Mouse (Mus musculus) olfactory bulb, adult 2 months (tissue): ENCODE results near the gene Lcorl. TPM values are rescaled to one million over a fixed set of nuclear protein-coding genes. Genes with fewer than 3 reads are reported as not detected.
"Not testable (repeated sequence)": the region's sequence is repeated elsewhere in the genome, so short reads cannot be mapped to it uniquely, and the experiment has no call there.

Experiments
- H3K27ac ChIP-seq: fragments of 200-500 bp; 2 replicates; pipeline ENCODE4 v1.5.1; 2012; ENCODE audit warnings: low read depth, low read length; ENCODE audit not compliant: insufficient read depth
- H3K4me1 ChIP-seq: fragments of 200-500 bp; 2 replicates; pipeline ENCODE4 v1.6.1; 2012; ENCODE audit warnings: low read length; ENCODE audit not compliant: control insufficient read depth, insufficient read depth
- H3K4me3 ChIP-seq: fragments of 200-500 bp; 2 replicates; pipeline ENCODE4 v1.5.1; 2012; ENCODE audit warnings: mild to moderate bottlenecking, low read depth, low read length, moderate library complexity; ENCODE audit not compliant: insufficient read depth
- CTCF ChIP-seq: fragments of 200-500 bp; IDR thresholded peaks from 2 replicates; pipeline ENCODE4 v1.5.1; 2012; ENCODE audit warnings: low read depth, mild to moderate bottlenecking, low read length, moderate library complexity; ENCODE audit not compliant: insufficient read depth
- POLR2A ChIP-seq: fragments of 200-500 bp; IDR thresholded peaks from 2 replicates; pipeline ENCODE4 v1.6.1; 2012; ENCODE audit warnings: mild to moderate bottlenecking, low read depth, low read length, moderate library complexity; ENCODE audit not compliant: insufficient read depth
- WGBS: fragments of 180-500 bp; shearing (Covaris S2); methylation state at CpG from one replicate; pipeline ENCODE4 v1.1.7; 2018; 5-methylcytosine and 5-hydroxymethylcytosine counted together
- polyA plus RNA-seq: library from polyadenylated mRNA; stranded (reverse); fragments of >200 nt; gene quantifications from 2 replicates; pipeline ENCODE4 v1.2.4, GENCODE M21; 2012; ENCODE audit warnings: low replicate concordance; ENCODE audit not compliant: missing spikeins, insufficient read depth, insufficient read length

Gene Lcorl
- polyA plus RNA-seq, 1 experiment, result not detected

DNA sequence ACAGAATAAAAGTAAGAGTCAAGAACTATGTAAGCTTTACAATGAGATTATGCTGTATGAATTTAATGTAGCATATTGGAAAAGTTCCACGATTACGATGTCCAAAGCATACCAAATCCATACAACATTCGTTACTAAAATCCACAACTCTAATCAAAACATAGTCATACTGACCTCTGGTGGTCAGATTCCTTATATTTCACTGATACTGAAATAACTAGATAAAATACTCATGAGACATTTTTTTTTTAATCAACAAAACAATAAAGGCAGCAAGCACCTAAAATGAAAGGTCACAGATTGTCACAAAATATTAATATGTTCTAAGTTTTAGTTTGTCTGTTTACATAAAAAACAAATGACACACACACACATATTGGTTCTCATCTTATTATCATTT is 189.1 kb downstream of the Lcorl start:
- Histone ChIP-seq H3K4me1 (0 out of 2 replicates have a peak, but pooled peaks cover 4% of the 10 kb centered on the region), H3K4me3 (no peak overlapping the region), H3K27ac (no peak overlapping the region)
- TF ChIP-seq CTCF, result no peak
- no peak for TF ChIP-seq POLR2A
- 2% methylated on average over 3 of the region's 3 CpGs for WGBS

DNA sequence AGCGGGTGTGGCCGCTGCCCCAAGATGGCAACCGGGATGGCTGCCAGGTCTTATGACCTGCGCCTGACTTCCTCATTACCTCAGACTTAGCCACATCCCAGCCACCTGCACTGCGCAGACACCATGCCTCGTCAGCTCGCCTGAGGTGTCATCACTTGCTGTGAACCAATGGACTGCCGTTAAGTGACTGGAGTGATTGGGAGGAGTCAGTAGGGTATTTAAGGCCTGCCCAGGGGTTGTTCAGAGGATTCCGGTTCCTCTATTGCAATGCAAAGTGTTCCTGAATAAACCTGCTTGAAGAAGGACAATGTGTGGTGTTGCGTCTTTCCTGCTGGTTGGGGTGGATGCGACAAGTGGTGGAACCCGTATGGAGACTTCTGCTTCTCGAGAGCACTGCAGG is 199.0 kb downstream of the Lcorl start:
- H3K27ac ChIP-seq, H3K4me1 ChIP-seq, H3K4me3 ChIP-seq: not testable (repeated sequence)
- 97% methylated on average over 13 of the region's 13 CpGs for WGBS

DNA sequence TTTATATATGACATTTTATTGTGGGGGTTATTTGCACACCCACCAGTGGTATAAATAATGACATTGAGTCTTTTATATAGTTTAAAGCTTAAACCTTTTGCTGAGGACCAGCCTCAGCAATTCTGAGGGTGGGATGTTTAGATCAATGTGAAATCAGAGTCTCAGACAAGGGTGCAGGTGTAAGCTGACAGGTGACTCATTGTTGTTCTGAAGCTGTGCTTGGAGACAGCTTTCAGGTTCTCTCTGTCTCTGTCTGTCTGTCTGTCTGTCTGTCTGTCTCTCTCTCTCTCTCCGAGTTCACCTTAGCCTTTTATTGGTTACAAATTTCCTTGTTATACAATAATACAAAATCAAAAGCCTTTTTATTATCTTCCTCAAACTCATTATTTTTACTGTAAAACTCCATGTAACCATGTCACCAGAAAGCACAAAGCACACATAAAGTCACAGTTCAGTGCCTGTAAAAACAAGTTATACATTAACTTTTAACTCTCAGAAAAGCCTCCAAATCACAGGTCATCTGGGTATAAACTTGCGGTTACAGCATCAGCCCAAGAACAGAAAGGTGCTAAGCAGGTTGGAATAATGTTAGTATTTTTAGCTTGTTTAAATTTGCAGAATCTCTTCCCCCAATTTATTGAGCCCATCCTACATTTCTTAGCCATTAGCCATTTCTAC is 206.2 kb downstream of the Lcorl start:
- H3K27ac ChIP-seq, result no peak overlapping the region
- H3K4me1 ChIP-seq, result no peaks in the 10 kb centered on the region
- WGBS, result 90% methylated on average over 2 of the region's 2 CpGs
- TF ChIP-seq POLR2A (no peak), CTCF (no peak)
- H3K4me3 ChIP-seq, result no peak overlapping the region

Other genes with a start within 250 kb of the Lcorl start
- gene Fam184b, start 218.0 kb downstream of the Lcorl start, polyA plus RNA-seq, result not detected in 2 replicates
- not detected in 2 replicates for gene Ncapg, start 187.7 kb downstream of the Lcorl start, polyA plus RNA-seq